Mouse (Mus musculus) bone marrow, adult 2 months (tissue): ENCODE data around the gene Dhrs7b. TPM values are rescaled to one million over a fixed set of nuclear protein-coding genes. Genes with fewer than 3 reads are reported as not detected.
"Not testable (repeated sequence)": the region's sequence is repeated elsewhere in the genome, so short reads cannot be mapped to it uniquely, and the experiment has no call there.

Experiments used
- H3K27ac ChIP-seq: fragments of 200-500 bp; 2 replicates; pipeline ENCODE4 v1.5.1; 2012; ENCODE audit warnings: low read depth, mild to moderate bottlenecking, control low read depth, inconsistent platforms, low read length; ENCODE audit not compliant: control insufficient read depth, poor library complexity, insufficient read depth
- H3K4me1 ChIP-seq: fragments of 200-500 bp; 2 replicates; pipeline ENCODE4 v1.6.1; 2011; ENCODE audit warnings: low read length; ENCODE audit not compliant: control insufficient read depth, insufficient read depth
- H3K4me3 ChIP-seq: fragments of 200-500 bp; replicated peaks from 2 replicates; pipeline ENCODE3; 2011; ENCODE audit warnings: mild to moderate bottlenecking, low read depth, low read length, control low read depth; ENCODE audit not compliant: control insufficient read depth
- CTCF ChIP-seq: fragments of 200-500 bp; IDR thresholded peaks from 2 replicates; pipeline ENCODE4 v1.5.1; 2011; ENCODE audit warnings: low read length, control low read depth; ENCODE audit not compliant: control insufficient read depth, insufficient read depth
- POLR2A ChIP-seq: fragments of 200-500 bp; IDR thresholded peaks from 2 replicates; pipeline ENCODE4 v1.6.1; 2011; ENCODE audit warnings: low read depth, mild to moderate bottlenecking, control low read depth, low read length, borderline replicate concordance; ENCODE audit not compliant: control insufficient read depth
- WGBS: fragments of 180-500 bp; shearing (Covaris S2); methylation state at CpG from one replicate; pipeline ENCODE4 v1.1.7; 2018; 5-methylcytosine and 5-hydroxymethylcytosine counted together
- polyA plus RNA-seq: library from polyadenylated mRNA; stranded (reverse); fragments of >200 nt; gene quantifications from 2 replicates; pipeline ENCODE4 v1.2.4, GENCODE M21; 2011; ENCODE audit warnings: low replicate concordance; ENCODE audit not compliant: missing spikeins, insufficient read depth, insufficient read length

Gene Dhrs7b
- polyA plus RNA-seq, 1 experiment: 14.5 TPM

- 51% methylated on average over 1 of the region's 1 CpGs for WGBS
- no peak for TF ChIP-seq POLR2A
- TF ChIP-seq CTCF: no peak
- H3K4me3 ChIP-seq: no peak overlapping the region
- H3K27ac ChIP-seq: no peak overlapping the region
- no peaks in the 10 kb centered on the region; the same call in 1 of the 2 replicates for H3K4me1 ChIP-seq
Measured at GRCm38 (mm10) chr11:60809546-60809945, 20.9 kb upstream of the Dhrs7b start.

GRCm38 (mm10) chr11:60810046-60810965 lies 20.1 kb upstream of the Dhrs7b start:
- H3K27ac ChIP-seq: no peak overlapping the region; the same call in 1 of the 2 replicates
- peak overlapping the region; percentile 72 for H3K4me3 ChIP-seq
- H3K4me1 ChIP-seq: no peaks in the 10 kb centered on the region; the same call in 1 of the 2 replicates
- TF ChIP-seq POLR2A (no peak), CTCF (no peak)
- WGBS: 11% methylated on average over 14 of the region's 14 CpGs

- H3K4me3 ChIP-seq: peak overlapping the region; percentile 72
- H3K4me1 ChIP-seq: no peaks in the 10 kb centered on the region; the same call in 1 of the 2 replicates
- 0% methylated on average over 29 of the region's 29 CpGs for WGBS
- TF ChIP-seq POLR2A (no peak), CTCF (no peak)
- no peak overlapping the region; the same call in 1 of the 2 replicates for H3K27ac ChIP-seq
Measured at GRCm38 (mm10) chr11:60811054-60811460, 19.4 kb upstream of the Dhrs7b start.

- peak within 1 kb of the TSS; percentile 72 for H3K4me3 ChIP-seq
- not testable (repeated sequence) for H3K27ac ChIP-seq, H3K4me1 ChIP-seq
- WGBS: 26% methylated on average over 6 of the region's 6 CpGs
Measured at GRCm38 (mm10) chr11:60811618-60812017, 18.8 kb upstream of the Dhrs7b start, which contains the start of gene Shmt1. Gene Shmt1 (minus strand): TSS chr11:60811718.

- WGBS: 57% methylated on average over 5 of the region's 5 CpGs
- no peak overlapping the region for H3K4me3 ChIP-seq
- H3K27ac ChIP-seq: no peak overlapping the region
- TF ChIP-seq CTCF (no peak), POLR2A (no peak)
- no peaks in the 10 kb centered on the region for H3K4me1 ChIP-seq
Measured at GRCm38 (mm10) chr11:60816398-60816797, 14.0 kb upstream of the Dhrs7b start.

- no peaks in the 10 kb centered on the region; the same call in 1 of the 2 replicates for H3K4me1 ChIP-seq
- no peak overlapping the region for H3K27ac ChIP-seq
- H3K4me3 ChIP-seq: no peak overlapping the region
- TF ChIP-seq POLR2A (no peak), CTCF (no peak)
- 43% methylated on average over 2 of the region's 2 CpGs for WGBS
Measured at GRCm38 (mm10) chr11:60823771-60824170, 6.7 kb upstream of the Dhrs7b start.

- 82% methylated on average over 3 of the region's 3 CpGs for WGBS
- no peak overlapping the region for H3K27ac ChIP-seq
- no peaks in the 10 kb centered on the region; the same call in 1 of the 2 replicates for H3K4me1 ChIP-seq
- no peak overlapping the region for H3K4me3 ChIP-seq
- no peak for TF ChIP-seq POLR2A
- no peak for TF ChIP-seq CTCF
Measured at GRCm38 (mm10) chr11:60825191-60825590, 5.2 kb upstream of the Dhrs7b start.

GRCm38 (mm10) chr11:60826700-60827099 lies 3.7 kb upstream of the Dhrs7b start:
- Histone ChIP-seq H3K4me1 (no peaks in the 10 kb centered on the region; the same call in 1 of the 2 replicates), H3K27ac (no peak overlapping the region), H3K4me3 (no peak overlapping the region)
- no peak for TF ChIP-seq CTCF
- no peak for TF ChIP-seq POLR2A
- 8% methylated on average over 1 of the region's 1 CpGs for WGBS
